Mouse (Mus musculus) liver, embryonic 13.5 days (tissue): ENCODE results near the gene Trak1. TPM values are rescaled to one million over a fixed set of nuclear protein-coding genes. Genes with fewer than 3 reads are reported as not detected.
A peak's percentile ranks its signal among the peaks of the same experiment; 100 is the strongest.

Experiments used
- ATAC-seq: fragments of 200-750 bp; cut with Nextera tagmentation; 2 replicates; pipeline ENCODE4 v1.8.0; 2017; ENCODE audit warnings: low read depth, mild to moderate bottlenecking, moderate number of reproducible peaks, moderate library complexity
- DNase-seq: peaks from one replicate; pipeline ENCODE4 v3.0.0; 2022
- H3K27ac ChIP-seq: fragments of 300-500 bp; sonication (generic); 2 replicates; pipeline ENCODE4 v1.5.1; 2015; ENCODE audit warnings: moderate library complexity, mild to moderate bottlenecking, inconsistent platforms
- H3K27me3 ChIP-seq: fragments of 300-500 bp; sonication (generic); 2 replicates; pipeline ENCODE4 v1.6.1; 2015; ENCODE audit warnings: mild to moderate bottlenecking, inconsistent platforms
- H3K36me3 ChIP-seq: fragments of 300-500 bp; sonication (generic); 2 replicates; pipeline ENCODE4 v1.6.1; 2015; ENCODE audit warnings: mild to moderate bottlenecking, inconsistent platforms
- H3K4me1 ChIP-seq: fragments of 300-500 bp; sonication (generic); replicated peaks from 2 replicates; pipeline ENCODE4 v1.6.1; 2015; ENCODE audit warnings: inconsistent platforms
- H3K4me2 ChIP-seq: fragments of 300-500 bp; sonication (generic); 2 replicates; pipeline ENCODE4 v1.6.1; 2015; ENCODE audit warnings: inconsistent platforms, mild to moderate bottlenecking, moderate library complexity
- H3K4me3 ChIP-seq: fragments of 300-500 bp; sonication (generic); replicated peaks from 2 replicates; pipeline ENCODE4 v1.5.1; 2015; ENCODE audit warnings: mild to moderate bottlenecking, inconsistent platforms
- H3K9ac ChIP-seq: fragments of 300-500 bp; sonication (generic); 2 replicates; pipeline ENCODE4 v1.6.1; 2015; ENCODE audit warnings: mild to moderate bottlenecking, inconsistent platforms
- H3K9me3 ChIP-seq: fragments of 300-500 bp; sonication (generic); replicated peaks from 2 replicates; pipeline ENCODE4 v1.6.1; 2016; ENCODE audit warnings: inconsistent platforms
- WGBS: fragments of 180-500 bp; shearing (Covaris S2); methylation state at CpG from one replicate; pipeline ENCODE4 v1.1.7; 2015; ENCODE audit not compliant: insufficient replicate concordance; 5-methylcytosine and 5-hydroxymethylcytosine counted together
- polyA plus RNA-seq: library from polyadenylated mRNA; unstranded; fragments of >200 nt; fragmentation: Nextera tagmentation; extraction: Ambion mirVana; gene quantifications from 2 replicates; pipeline ENCODE4 v1.2.1, GENCODE M21; 2015

Trak1 gene
- polyA plus RNA-seq, 1 experiment from 2014 or later = 3.6 TPM

DNA sequence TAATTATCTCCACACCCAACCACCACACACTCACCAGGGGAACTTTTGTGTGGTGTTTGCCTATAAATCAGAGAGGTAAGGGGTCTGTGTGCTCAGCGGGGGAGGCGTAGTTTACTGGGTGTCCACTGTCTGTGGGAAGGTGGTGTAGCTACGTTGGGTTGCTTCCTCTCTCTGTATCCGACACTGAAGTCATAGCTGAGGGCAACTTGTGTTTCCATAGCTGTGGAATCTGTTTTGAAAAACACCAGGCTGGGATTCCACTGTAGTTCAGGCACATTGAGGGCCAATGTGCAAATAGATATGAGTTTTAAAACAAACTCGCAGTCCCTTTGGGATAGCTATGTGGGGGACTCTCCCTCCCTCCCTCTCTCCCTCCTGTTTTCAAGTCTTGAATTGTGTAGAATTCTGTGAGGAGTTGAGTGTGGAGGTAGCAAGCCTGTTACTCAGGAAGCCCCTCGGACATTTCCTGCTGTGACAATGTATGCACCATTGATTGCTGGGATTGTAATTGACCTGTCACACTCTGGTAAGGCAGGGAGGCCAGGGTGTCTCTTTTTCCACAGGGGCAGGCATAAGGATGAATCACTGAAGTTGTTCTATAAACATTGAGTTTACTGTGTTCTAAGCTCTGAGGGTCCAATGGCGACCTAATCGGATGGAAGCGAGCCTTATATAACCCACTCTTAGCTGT lies 54.2 kb downstream of the Trak1 start:
- Histone ChIP-seq H3K4me1 (peaks cover 61% of the 10 kb centered on the region), H3K4me2 (no peak overlapping the region), H3K9me3 (no peaks in the 10 kb centered on the region), H3K27ac (peak overlapping the region; percentile 20; the same call in 1 of the 2 replicates), H3K36me3 (no peaks in the 10 kb centered on the region), H3K4me3 (no peak overlapping the region), H3K9ac (no peak overlapping the region), H3K27me3 (no peaks in the 10 kb centered on the region)
- DNase-seq (no peak), ATAC-seq (no peak)
- WGBS = 57% methylated on average over 9 of the region's 9 CpGs

DNA sequence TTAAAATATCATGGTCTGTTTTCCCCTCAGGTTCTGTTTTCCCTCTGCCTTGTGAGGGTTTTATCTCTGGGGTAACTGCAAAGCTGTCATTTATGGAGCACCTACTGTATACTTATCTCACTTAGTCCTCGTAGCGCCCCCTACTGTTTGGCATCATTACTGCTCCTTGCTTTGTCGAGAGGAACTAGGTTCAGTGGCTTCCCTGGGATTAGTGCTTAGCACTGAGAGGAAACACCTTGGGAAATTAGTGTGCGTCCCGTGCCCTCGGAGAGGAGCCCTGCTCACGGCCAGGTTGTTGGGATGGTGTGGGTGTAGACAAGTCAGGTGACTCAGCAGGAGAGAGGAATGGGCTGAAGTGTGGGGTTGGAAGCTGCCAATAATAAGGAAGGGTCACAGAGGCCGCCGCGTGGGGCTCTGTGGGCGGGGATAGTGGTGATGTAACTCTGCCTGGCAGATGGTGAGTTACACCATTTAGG lies 54.9 kb downstream of the Trak1 start:
- Histone ChIP-seq H3K4me2 (peak overlapping the region; percentile 38), H3K4me1 (peaks cover 56% of the 10 kb centered on the region), H3K4me3 (no peak overlapping the region), H3K27me3 (no peaks in the 10 kb centered on the region), H3K9me3 (no peaks in the 10 kb centered on the region), H3K9ac (no peak overlapping the region), H3K36me3 (no peaks in the 10 kb centered on the region), H3K27ac (no peak overlapping the region)
- DNase-seq (peak; percentile 40), ATAC-seq (0 out of 2 replicates have a peak, but pooled peaks have one; percentile 25)
- WGBS = 11% methylated on average over 11 of the region's 11 CpGs

DNA sequence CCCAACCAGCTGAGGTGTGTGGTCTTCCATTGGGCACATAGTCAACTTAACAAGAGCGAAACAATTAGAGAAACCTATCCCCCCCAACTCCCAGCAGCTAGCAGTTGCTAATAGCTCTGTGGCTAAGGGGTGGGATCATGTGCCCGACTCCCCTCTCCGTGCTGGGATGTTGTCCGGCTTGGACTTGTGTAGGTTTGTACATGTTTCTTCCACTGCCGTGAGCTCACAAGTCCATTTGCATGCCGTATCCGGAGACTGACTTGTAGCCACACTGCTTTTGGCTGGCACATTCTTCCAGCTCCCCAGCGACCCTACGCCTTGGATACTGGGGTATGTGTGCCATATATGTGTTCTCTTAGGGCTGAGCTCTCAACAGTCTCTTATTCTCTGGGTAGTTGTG lies 55.4 kb downstream of the Trak1 start:
- DNase-seq (no peak), ATAC-seq (no peak)
- Histone ChIP-seq H3K36me3 (no peaks in the 10 kb centered on the region), H3K9ac (no peak overlapping the region), H3K4me2 (no peak overlapping the region), H3K27ac (no peak overlapping the region), H3K4me3 (no peak overlapping the region), H3K9me3 (no peaks in the 10 kb centered on the region), H3K27me3 (no peaks in the 10 kb centered on the region), H3K4me1 (peaks cover 53% of the 10 kb centered on the region)
- WGBS = 83% methylated on average over 9 of the region's 9 CpGs

DNA sequence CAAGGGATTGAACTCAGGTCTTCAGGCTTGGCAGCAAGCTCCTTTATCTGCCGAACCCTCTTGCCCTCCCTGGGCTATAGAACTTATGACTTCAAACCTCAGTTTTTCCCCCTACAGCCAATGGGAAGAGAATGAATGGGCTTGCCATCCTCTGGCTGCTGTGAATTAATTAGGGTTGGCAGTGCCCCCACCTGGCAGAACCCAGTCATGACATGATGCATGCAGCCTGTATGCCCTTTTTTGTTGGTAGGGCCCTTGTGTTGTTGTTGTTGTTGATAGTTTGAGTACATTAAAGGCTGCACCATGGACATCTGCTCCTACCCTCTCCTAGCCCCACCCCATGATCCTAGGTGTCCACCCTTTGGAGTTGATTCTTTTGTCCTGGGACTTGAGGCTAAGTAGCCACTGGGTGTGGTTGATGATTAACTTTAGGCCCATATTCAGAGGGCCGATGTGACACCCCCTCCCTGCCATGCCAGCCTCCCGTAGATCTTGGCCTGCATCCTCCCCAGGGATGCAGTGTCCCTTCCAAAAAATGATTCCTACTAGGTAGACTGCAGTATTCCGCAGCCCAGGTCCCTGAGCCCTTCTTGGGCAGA lies 57.6 kb downstream of the Trak1 start:
- 62% methylated on average over 4 of the region's 4 CpGs for WGBS
- Histone ChIP-seq H3K4me1 (peaks cover 47% of the 10 kb centered on the region), H3K36me3 (no peaks in the 10 kb centered on the region), H3K27me3 (no peaks in the 10 kb centered on the region), H3K4me3 (no peak overlapping the region), H3K4me2 (no peak overlapping the region), H3K27ac (no peak overlapping the region), H3K9ac (no peak overlapping the region), H3K9me3 (no peaks in the 10 kb centered on the region)
- ATAC-seq (no peak), DNase-seq (peak; percentile 35)

DNA sequence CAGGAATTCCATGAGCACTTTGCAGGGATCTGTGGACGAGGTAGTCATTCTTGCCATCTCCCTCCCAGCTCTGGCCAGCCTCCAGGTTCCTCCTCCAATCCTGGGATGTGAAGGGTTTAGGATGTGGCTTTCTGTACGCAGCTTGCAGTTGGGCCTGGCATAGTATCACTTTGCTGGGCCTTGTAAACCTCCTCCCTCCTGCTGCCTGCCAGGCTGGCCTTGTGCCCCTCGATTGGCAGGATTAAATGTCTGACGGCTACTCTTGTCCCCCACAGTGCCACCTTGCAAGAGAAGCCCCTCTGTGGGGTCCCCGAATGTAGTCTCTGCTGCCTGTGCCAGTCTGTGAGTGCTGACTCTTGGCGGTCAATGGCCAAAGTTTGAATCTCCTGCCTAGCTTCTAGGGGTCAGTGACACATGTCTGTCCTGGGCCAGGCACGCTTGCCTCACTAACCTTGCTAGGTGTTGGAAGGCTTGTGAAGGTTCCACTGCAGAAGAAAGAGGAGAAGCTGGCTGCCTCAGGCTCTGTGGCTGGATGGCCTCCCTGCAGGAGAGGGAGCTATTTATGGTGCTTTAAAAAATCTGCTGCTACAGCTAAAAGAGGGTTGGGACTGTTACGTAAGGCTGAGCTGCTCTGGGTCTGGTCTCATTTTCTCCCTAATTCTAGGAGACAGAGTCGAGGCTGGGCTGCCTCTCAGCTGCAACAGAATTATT lies 58.3 kb downstream of the Trak1 start:
- H3K27ac ChIP-seq = no peak overlapping the region
- no peak overlapping the region for H3K9ac ChIP-seq
- peaks cover 51% of the 10 kb centered on the region for H3K4me1 ChIP-seq
- H3K4me3 ChIP-seq = no peak overlapping the region
- 67% methylated on average over 9 of the region's 9 CpGs for WGBS
- DNase-seq (no peak), ATAC-seq (no peak)
- H3K27me3 ChIP-seq = no peaks in the 10 kb centered on the region
- H3K36me3 ChIP-seq = no peaks in the 10 kb centered on the region
- no peaks in the 10 kb centered on the region for H3K9me3 ChIP-seq
- no peak overlapping the region for H3K4me2 ChIP-seq

DNA sequence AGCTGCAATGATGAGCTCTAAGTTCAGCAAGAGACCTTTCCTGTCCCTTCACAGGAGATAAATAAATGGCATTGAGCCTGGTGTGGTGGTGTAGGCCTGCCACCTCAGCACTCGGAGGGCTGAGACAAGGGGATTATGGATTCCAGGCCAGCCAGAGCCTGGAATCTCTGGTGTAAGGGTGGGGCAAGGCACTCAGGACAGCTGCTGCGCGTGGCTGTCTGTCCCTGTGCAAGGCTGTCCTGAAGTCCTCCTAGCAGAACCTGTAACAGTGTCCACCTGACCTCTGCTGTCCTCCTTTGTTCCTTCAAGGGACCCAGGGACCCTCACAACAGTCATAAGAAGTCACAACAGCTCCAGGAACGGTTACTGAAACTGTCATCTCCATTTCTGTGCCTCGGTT lies 59.8 kb downstream of the Trak1 start:
- H3K27ac ChIP-seq = no peak overlapping the region
- no peak for DNase-seq
- ATAC-seq = no peak
- H3K36me3 ChIP-seq = no peaks in the 10 kb centered on the region
- H3K4me2 ChIP-seq = no peak overlapping the region
- no peak overlapping the region for H3K4me3 ChIP-seq
- H3K9me3 ChIP-seq = no peaks in the 10 kb centered on the region
- H3K27me3 ChIP-seq = no peaks in the 10 kb centered on the region
- H3K4me1 ChIP-seq = peaks cover 44% of the 10 kb centered on the region
- WGBS = 73% methylated on average over 5 of the region's 5 CpGs
- H3K9ac ChIP-seq = no peak overlapping the region

DNA sequence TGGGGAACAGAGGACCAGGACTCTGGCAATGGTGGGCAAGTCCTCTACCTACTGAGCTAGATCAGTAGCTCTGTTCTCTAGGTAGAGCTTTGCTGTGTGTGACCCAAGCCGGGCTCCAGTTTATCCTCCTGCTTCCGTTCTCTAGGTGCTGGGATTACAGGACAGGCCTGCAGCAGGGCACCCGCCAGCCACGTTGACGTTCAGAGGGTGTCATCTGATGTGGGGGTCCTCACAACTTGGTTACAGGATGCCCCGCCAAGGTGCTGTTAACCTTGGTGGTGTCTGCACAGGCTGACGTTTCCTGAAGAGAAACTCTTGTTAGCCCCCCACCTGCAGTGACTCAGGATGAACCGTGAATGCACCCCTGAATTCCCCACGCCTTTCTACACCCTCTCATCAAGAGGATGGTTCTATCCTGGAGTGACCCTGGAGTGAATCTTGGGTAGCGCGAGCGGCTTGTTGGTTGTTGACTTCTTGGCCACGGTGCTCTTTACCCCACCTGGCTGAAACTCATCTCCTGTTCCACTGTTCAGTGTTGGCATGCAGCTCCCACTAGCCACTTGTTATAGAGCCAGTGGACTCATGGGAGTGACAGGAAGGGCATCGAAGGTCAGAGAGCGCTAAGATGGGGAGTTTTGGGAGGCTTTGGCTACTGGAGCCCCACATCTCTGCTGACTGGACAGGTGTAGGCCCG lies 60.4 kb downstream of the Trak1 start:
- H3K27ac ChIP-seq = no peak overlapping the region
- H3K4me2 ChIP-seq = no peak overlapping the region
- H3K9me3 ChIP-seq = no peaks in the 10 kb centered on the region
- 82% methylated on average over 16 of the region's 16 CpGs for WGBS
- peaks cover 38% of the 10 kb centered on the region for H3K4me1 ChIP-seq
- ATAC-seq (no peak), DNase-seq (no peak)
- no peak overlapping the region for H3K4me3 ChIP-seq
- H3K9ac ChIP-seq = no peak overlapping the region
- no peaks in the 10 kb centered on the region for H3K27me3 ChIP-seq
- no peaks in the 10 kb centered on the region for H3K36me3 ChIP-seq

DNA sequence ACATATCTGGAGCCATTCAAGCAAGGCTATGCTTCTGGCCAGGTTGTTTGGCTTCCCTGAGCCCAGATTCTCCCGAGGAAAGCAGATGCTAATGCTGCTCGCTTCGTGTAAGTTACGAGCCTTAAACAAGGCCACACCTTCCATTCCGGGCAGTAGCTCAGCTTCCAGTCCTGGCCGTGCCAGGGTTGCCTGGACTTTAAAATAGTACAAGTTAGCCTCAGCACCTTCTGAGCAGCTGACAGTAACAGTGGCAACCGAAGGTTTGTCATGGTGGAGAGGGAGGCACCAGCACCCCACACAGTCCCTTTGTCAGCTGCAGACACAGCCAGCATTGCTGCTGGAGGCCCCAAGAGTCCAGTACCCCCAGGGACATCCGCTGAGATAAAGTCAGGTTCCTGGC lies 61.1 kb downstream of the Trak1 start:
- H3K9me3 ChIP-seq = no peaks in the 10 kb centered on the region
- no peak overlapping the region for H3K4me3 ChIP-seq
- H3K36me3 ChIP-seq = no peaks in the 10 kb centered on the region
- 67% methylated on average over 8 of the region's 8 CpGs for WGBS
- H3K4me1 ChIP-seq = peaks cover 36% of the 10 kb centered on the region
- H3K9ac ChIP-seq = no peak overlapping the region
- no peak overlapping the region for H3K27ac ChIP-seq
- ATAC-seq (no peak), DNase-seq (no peak)
- no peak overlapping the region for H3K4me2 ChIP-seq
- no peaks in the 10 kb centered on the region for H3K27me3 ChIP-seq

DNA sequence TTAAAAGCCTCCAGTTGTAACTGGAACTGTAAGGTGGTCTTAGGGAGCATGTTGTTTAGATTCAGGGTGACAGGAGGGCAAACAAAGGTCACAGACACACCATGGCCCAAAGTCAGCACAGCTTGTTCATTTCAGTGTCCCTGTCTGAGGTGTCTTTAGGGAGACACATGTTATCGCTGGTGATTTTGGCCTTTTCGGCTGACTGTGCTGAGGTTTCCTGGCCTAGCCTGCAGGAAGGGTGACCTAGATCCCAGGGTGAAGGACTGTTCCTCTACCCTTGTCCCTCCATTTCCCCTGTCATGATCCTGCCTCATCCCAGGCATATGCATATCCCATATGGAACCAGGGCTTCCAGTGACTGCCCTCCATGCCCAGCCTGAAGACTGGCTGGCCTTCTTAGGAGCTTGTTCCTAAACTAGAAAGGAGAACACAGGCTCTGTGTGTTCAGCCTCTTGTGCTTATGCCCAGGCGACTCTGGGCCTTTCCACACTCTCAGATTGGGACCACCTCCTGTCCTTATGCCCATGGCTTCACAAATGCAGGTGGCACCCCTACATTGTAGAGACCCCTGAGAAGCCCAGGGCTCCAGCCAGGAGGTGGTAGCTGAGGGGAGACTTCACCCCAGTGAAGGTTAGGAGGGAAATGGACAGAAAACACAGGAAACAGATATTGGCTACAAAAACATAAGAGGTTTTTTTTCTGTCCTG lies 62.1 kb downstream of the Trak1 start:
- peak overlapping the region; percentile 62 for H3K27ac ChIP-seq
- no peak overlapping the region for H3K4me3 ChIP-seq
- 56% methylated on average over 3 of the region's 3 CpGs for WGBS
- no peaks in the 10 kb centered on the region for H3K27me3 ChIP-seq
- DNase-seq (no peak), ATAC-seq (no peak)
- no peaks in the 10 kb centered on the region for H3K9me3 ChIP-seq
- H3K4me2 ChIP-seq = no peak overlapping the region
- H3K9ac ChIP-seq = peak overlapping the region; percentile 36; the same call in 1 of the 2 replicates
- H3K36me3 ChIP-seq = no peaks in the 10 kb centered on the region
- H3K4me1 ChIP-seq = peaks cover 36% of the 10 kb centered on the region

DNA sequence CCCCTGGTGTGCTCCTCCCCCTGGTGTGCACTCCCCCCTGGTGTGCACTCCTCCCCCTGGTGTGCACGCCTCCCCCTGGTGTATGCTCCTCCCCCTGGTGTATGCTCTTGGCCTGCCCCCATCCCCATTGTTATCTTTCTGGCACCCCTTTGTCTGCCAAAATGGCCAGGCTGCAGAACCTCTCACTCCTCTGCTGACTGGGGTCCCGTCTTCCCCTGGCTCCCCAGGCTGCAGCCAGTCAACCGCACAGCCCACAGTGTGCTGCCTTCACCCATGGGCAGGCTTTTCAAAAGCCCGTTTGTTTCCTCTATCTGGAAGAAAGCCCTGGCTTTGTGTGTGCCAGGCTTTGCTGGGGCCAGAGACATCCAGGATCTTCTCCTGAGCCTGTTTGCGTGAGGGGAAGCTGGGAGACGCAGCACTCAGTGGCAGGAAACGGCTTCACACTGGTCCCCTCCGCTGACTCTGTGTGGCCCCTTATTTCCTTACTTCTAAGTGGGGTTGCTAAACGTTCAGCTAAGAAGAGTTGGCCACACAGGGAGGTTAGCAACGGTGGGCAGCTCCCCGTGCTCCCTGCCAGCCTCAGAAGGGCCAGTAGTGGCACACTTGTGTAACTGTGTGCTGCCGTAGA lies 63.1 kb downstream of the Trak1 start:
- H3K27me3 ChIP-seq = no peaks in the 10 kb centered on the region
- H3K4me1 ChIP-seq = peaks cover 32% of the 10 kb centered on the region
- peak overlapping the region; percentile 84 for H3K27ac ChIP-seq
- H3K36me3 ChIP-seq = no peaks in the 10 kb centered on the region
- DNase-seq = peak; percentile 24
- ATAC-seq = peak; percentile 73
- H3K9me3 ChIP-seq = no peaks in the 10 kb centered on the region
- H3K9ac ChIP-seq = peak overlapping the region; percentile 60
- peak overlapping the region; percentile 60 for H3K4me2 ChIP-seq
- WGBS = 10% methylated on average over 11 of the region's 12 CpGs
- peak overlapping the region; percentile 27 for H3K4me3 ChIP-seq
